Mouse (Mus musculus) bone marrow macrophage, adult 2 months (primary cell): ENCODE measurements around the gene Ankrd52.

Source experiments
- CTCF ChIP-seq: IDR thresholded peaks from 2 replicates; pipeline ENCODE4 v1.5.1; 2012; ENCODE audit warnings: low read depth, mild to moderate bottlenecking, low read length, moderate library complexity
- POLR2A ChIP-seq: IDR thresholded peaks from 2 replicates; pipeline ENCODE4 v1.6.1; 2012; ENCODE audit warnings: mild to moderate bottlenecking, low read depth, low read length, borderline replicate concordance

- TF ChIP-seq CTCF (no peak), POLR2A (no peak)
Measured at GRCm38 (mm10) chr10:128438675-128439279, 61.9 kb downstream of the Ankrd52 start.
